Mouse (Mus musculus): ENCODE data around the gene Cntfr. TPM values are rescaled to one million over a fixed set of nuclear protein-coding genes. Genes with fewer than 3 reads are reported as not detected.

Cntfr gene
- polyA plus RNA-seq, 1 experiment from 2014 or later = 6.4 TPM

GRCm38 (mm10) chr4:41655525-41655924 is 41.4 kb downstream of the Cntfr start:
- Histone ChIP-seq H3K4me2 (replicated peaks) (no peak overlapping the region), H3K9me3 (no peaks in the 10 kb centered on the region), H3K36me3 (no peaks in the 10 kb centered on the region), H3K4me1 (replicated peaks) (peaks cover 15% of the 10 kb centered on the region), H3K9ac (no peak overlapping the region), H3K4me3 (replicated peaks) (no peak overlapping the region), H3K27me3 (replicated peaks) (peaks cover 8% of the 10 kb centered on the region), H3K27ac (no peak overlapping the region)
- no peak for ATAC-seq
- 90% methylated on average over 2 of the region's 2 CpGs for WGBS

- Histone ChIP-seq H3K27me3 (replicated peaks) (peaks cover 4% of the 10 kb centered on the region), H3K27ac (no peak overlapping the region), H3K4me1 (replicated peaks) (peaks cover 10% of the 10 kb centered on the region), H3K4me2 (replicated peaks) (no peak overlapping the region), H3K36me3 (no peaks in the 10 kb centered on the region), H3K4me3 (replicated peaks) (no peak overlapping the region), H3K9ac (no peak overlapping the region), H3K9me3 (no peaks in the 10 kb centered on the region)
- 14% methylated on average over 7 of the region's 7 CpGs for WGBS
- ATAC-seq = no peak
Observed at GRCm38 (mm10) chr4:41654217-41654616, 42.7 kb downstream of the Cntfr start.

- Histone ChIP-seq H3K9ac (no peak overlapping the region), H3K27me3 (replicated peaks) (peaks cover 4% of the 10 kb centered on the region), H3K4me3 (replicated peaks) (no peak overlapping the region), H3K4me1 (replicated peaks) (peaks cover 6% of the 10 kb centered on the region), H3K27ac (no peak overlapping the region), H3K4me2 (replicated peaks) (no peak overlapping the region), H3K36me3 (no peaks in the 10 kb centered on the region), H3K9me3 (no peaks in the 10 kb centered on the region)
- no peak for ATAC-seq
- 64% methylated on average over 6 of the region's 6 CpGs for WGBS
Observed at GRCm38 (mm10) chr4:41653730-41654129, 43.2 kb downstream of the Cntfr start.

GRCm38 (mm10) chr4:41653296-41653695 is 43.6 kb downstream of the Cntfr start:
- 46% methylated on average over 6 of the region's 6 CpGs for WGBS
- H3K27me3 ChIP-seq (replicated peaks) = peaks cover 4% of the 10 kb centered on the region

GRCm38 (mm10) chr4:41648627-41649026 is 48.3 kb downstream of the Cntfr start:
- H3K27me3 ChIP-seq (replicated peaks) = no peaks in the 10 kb centered on the region
- H3K9ac ChIP-seq = no peak overlapping the region
- H3K4me2 ChIP-seq (replicated peaks) = no peak overlapping the region
- no peaks in the 10 kb centered on the region for H3K36me3 ChIP-seq
- 66% methylated on average over 7 of the region's 7 CpGs for WGBS
- H3K9me3 ChIP-seq = no peaks in the 10 kb centered on the region
- H3K4me3 ChIP-seq (replicated peaks) = no peak overlapping the region
- no peaks in the 10 kb centered on the region for H3K4me1 ChIP-seq (replicated peaks)
- H3K27ac ChIP-seq = no peak overlapping the region
- ATAC-seq = no peak

More at GRCm38 (mm10) chr4:41653296-41653695, 43.6 kb downstream of the Cntfr start:
- H3K4me1 ChIP-seq (replicated peaks) = peaks cover 3% of the 10 kb centered on the region; the same call in 1 of the 2 replicates
- no peak overlapping the region for H3K27ac ChIP-seq
- H3K4me2 ChIP-seq (replicated peaks) = no peak overlapping the region
- ATAC-seq = peak; percentile 46; the same call in 1 of the 2 replicates
- no peak overlapping the region for H3K9ac ChIP-seq
- no peaks in the 10 kb centered on the region for H3K36me3 ChIP-seq
- no peaks in the 10 kb centered on the region for H3K9me3 ChIP-seq
- H3K4me3 ChIP-seq (replicated peaks) = no peak overlapping the region

- H3K27me3 ChIP-seq (replicated peaks) = no peaks in the 10 kb centered on the region
- H3K36me3 ChIP-seq = no peaks in the 10 kb centered on the region
- WGBS = 60% methylated on average over 4 of the region's 4 CpGs
- no peaks in the 10 kb centered on the region for H3K9me3 ChIP-seq
- ATAC-seq = no peak
- H3K27ac ChIP-seq = no peak overlapping the region
- H3K9ac ChIP-seq = no peak overlapping the region
- no peak overlapping the region for H3K4me2 ChIP-seq (replicated peaks)
- no peak overlapping the region for H3K4me3 ChIP-seq (replicated peaks)
- no peaks in the 10 kb centered on the region for H3K4me1 ChIP-seq (replicated peaks)
Observed at GRCm38 (mm10) chr4:41648157-41648556, 48.7 kb downstream of the Cntfr start.

GRCm38 (mm10) chr4:41645488-41645887 is 51.4 kb downstream of the Cntfr start:
- no peaks in the 10 kb centered on the region for H3K36me3 ChIP-seq
- WGBS = 25% methylated on average over 5 of the region's 5 CpGs
- no peaks in the 10 kb centered on the region for H3K4me1 ChIP-seq (replicated peaks)
- H3K9ac ChIP-seq = no peak overlapping the region
- no peak overlapping the region for H3K4me2 ChIP-seq (replicated peaks)
- H3K27me3 ChIP-seq (replicated peaks) = no peaks in the 10 kb centered on the region
- H3K27ac ChIP-seq = no peak overlapping the region
- no peak for ATAC-seq
- H3K9me3 ChIP-seq = no peaks in the 10 kb centered on the region
- H3K4me3 ChIP-seq (replicated peaks) = no peak overlapping the region

GRCm38 (mm10) chr4:41641199-41641822 is 55.6 kb downstream of the Cntfr start:
- 86% methylated on average over 6 of the region's 6 CpGs for WGBS
- Histone ChIP-seq H3K4me1 (replicated peaks) (peaks cover 13% of the 10 kb centered on the region), H3K27me3 (replicated peaks) (peaks cover 8% of the 10 kb centered on the region), H3K4me3 (replicated peaks) (no peak overlapping the region), H3K36me3 (no peaks in the 10 kb centered on the region), H3K4me2 (replicated peaks) (no peak overlapping the region), H3K9me3 (no peaks in the 10 kb centered on the region), H3K27ac (no peak overlapping the region), H3K9ac (no peak overlapping the region)
- no peak for ATAC-seq

GRCm38 (mm10) chr4:41639913-41640507 is 56.9 kb downstream of the Cntfr start, which contains the start of gene Enho:
Gene Enho (minus strand): TSS chr4:41640324.
- peaks cover 8% of the 10 kb centered on the region for H3K27me3 ChIP-seq (replicated peaks)
- under 1% methylated on average over 68 of the region's 74 CpGs for WGBS
- peak within 1 kb of the TSS; percentile 93 for H3K4me2 ChIP-seq (replicated peaks)
- no peaks in the 10 kb centered on the region for H3K36me3 ChIP-seq
- ATAC-seq = peak; percentile 95
- peaks cover 19% of the 10 kb centered on the region for H3K4me1 ChIP-seq (replicated peaks)
- H3K4me3 ChIP-seq (replicated peaks) = peak within 1 kb of the TSS; percentile 54
- no peaks in the 10 kb centered on the region for H3K9me3 ChIP-seq
- peak within 1 kb of the TSS; percentile 58; the same call in 1 of the 2 replicates for H3K27ac ChIP-seq
- H3K9ac ChIP-seq = peak within 1 kb of the TSS; percentile 69

GRCm38 (mm10) chr4:41639214-41639841 is 57.6 kb downstream of the Cntfr start:
- H3K4me3 ChIP-seq (replicated peaks) = peak overlapping the region; percentile 54
- 20% methylated on average over 10 of the region's 10 CpGs for WGBS
- peak; percentile 52 for ATAC-seq
- peaks cover 19% of the 10 kb centered on the region for H3K4me1 ChIP-seq (replicated peaks)
- H3K9ac ChIP-seq = peak overlapping the region; percentile 69
- no peaks in the 10 kb centered on the region for H3K9me3 ChIP-seq
- no peaks in the 10 kb centered on the region for H3K36me3 ChIP-seq
- peaks cover 8% of the 10 kb centered on the region for H3K27me3 ChIP-seq (replicated peaks)
- peak overlapping the region; percentile 58; the same call in 1 of the 2 replicates for H3K27ac ChIP-seq
- peak overlapping the region; percentile 93 for H3K4me2 ChIP-seq (replicated peaks)

- H3K4me3 ChIP-seq (replicated peaks) = peak overlapping the region; percentile 54
- WGBS = 87% methylated on average over 6 of the region's 6 CpGs
- H3K9me3 ChIP-seq = no peaks in the 10 kb centered on the region
- peaks cover 8% of the 10 kb centered on the region for H3K27me3 ChIP-seq (replicated peaks)
- no peaks in the 10 kb centered on the region for H3K36me3 ChIP-seq
- H3K9ac ChIP-seq = peak overlapping the region; percentile 69; the same call in 1 of the 2 replicates
- H3K4me2 ChIP-seq (replicated peaks) = peak overlapping the region; percentile 93
- no peak overlapping the region for H3K27ac ChIP-seq
- peaks cover 19% of the 10 kb centered on the region for H3K4me1 ChIP-seq (replicated peaks)
- ATAC-seq = no peak
Observed at GRCm38 (mm10) chr4:41638828-41639213, 58.1 kb downstream of the Cntfr start.

GRCm38 (mm10) chr4:41638186-41638731 is 58.6 kb downstream of the Cntfr start:
- no peak overlapping the region for H3K9ac ChIP-seq
- H3K9me3 ChIP-seq = no peaks in the 10 kb centered on the region
- peak overlapping the region; percentile 93; the same call in 1 of the 2 replicates for H3K4me2 ChIP-seq (replicated peaks)
- H3K4me3 ChIP-seq (replicated peaks) = no peak overlapping the region
- H3K4me1 ChIP-seq (replicated peaks) = peaks cover 19% of the 10 kb centered on the region
- no peak for ATAC-seq
- no peak overlapping the region for H3K27ac ChIP-seq
- H3K36me3 ChIP-seq = no peaks in the 10 kb centered on the region
- WGBS = 91% methylated on average over 10 of the region's 10 CpGs
- H3K27me3 ChIP-seq (replicated peaks) = peaks cover 8% of the 10 kb centered on the region

All from intestine, embryonic 15.5 days (tissue).